10 mouse cellular contexts compared by ENCODE assay signal in genomic region chr1:74795145-74795529, GRCm38 (mm10). TPM values are rescaled to one million over a fixed set of nuclear protein-coding genes. Genes with fewer than 3 reads are reported as not detected.
DNase-seq lines count a peak whose midpoint lies in the region; ATAC-seq and TF ChIP-seq lines count a peak whose summit lies in the region.
"Had no signal": no experiment of that assay in that cellular context is flagged by ENCODE, and none has a peak within 500 bp of the region (broad histone marks: within the 10 kb centered on the region; RNA-seq: fewer than 3 reads in every experiment).

No protein-coding gene starts in this region.

- no peak for ATAC-seq in CD4-positive, CD25-positive, alpha-beta regulatory T cell, adult 4 months
- ATAC-seq in liver, postnatal 0 days, result no peak
- ATAC-seq in liver, embryonic 11.5 days (replicated peaks; ENCODE audit: low FRiP score), result no peak
- no peak; the same call in 1 of the 2 replicates for ATAC-seq in limb, embryonic 13.5 days (ENCODE audit: low FRiP score, low read depth)
- no peak for ATAC-seq in stomach, embryonic 15.5 days (ENCODE audit: insufficient read depth, low FRiP score, low read depth)
- ATAC-seq: lung, postnatal 0 days had no signal

- no peaks in the 10 kb centered on the region for H3K36me3 ChIP-seq in liver, postnatal 0 days (replicated peaks; ENCODE audit: insufficient read depth, low read length)
- H3K36me3 ChIP-seq in liver, embryonic 11.5 days (ENCODE audit: control insufficient read depth, insufficient read depth, low read length), result no peaks in the 10 kb centered on the region
- H3K36me3 ChIP-seq in limb, embryonic 13.5 days, result no peaks in the 10 kb centered on the region
- H3K36me3 ChIP-seq in stomach, embryonic 15.5 days, result no peaks in the 10 kb centered on the region

- TF ChIP-seq EP300 in liver, postnatal 0 days (IDR thresholded peaks at IDR 0.05; ENCODE audit: low read depth), result no peak

- H3K9me3 ChIP-seq in liver, postnatal 0 days (ENCODE audit: low read length), result no peaks in the 10 kb centered on the region
- H3K9me3 ChIP-seq in liver, embryonic 11.5 days (ENCODE audit: control insufficient read depth, low read length), result no peaks in the 10 kb centered on the region
- H3K9me3 ChIP-seq in limb, embryonic 13.5 days, result no peaks in the 10 kb centered on the region
- no peaks in the 10 kb centered on the region for H3K9me3 ChIP-seq in stomach, embryonic 15.5 days

- DNase-seq in CD4-positive, CD25-positive, alpha-beta regulatory T cell, adult 2 months (ENCODE audit: low read depth, low spot score), result peak; percentile 23
- DNase-seq in liver, postnatal 0 days, result no peak
- no peak for DNase-seq in liver, embryonic 11.5 days (ENCODE audit: low spot score)
- no peak for DNase-seq in adipocyte (ENCODE audit: low spot score)
- DNase-seq in ovary, adult 18-20 months (ENCODE audit: low spot score), result no peak
- DNase-seq: gastrocnemius, postnatal 36 days had no signal

- peaks cover 9% of the 10 kb centered on the region; the same call in 1 of the 2 replicates for H3K4me1 ChIP-seq in liver, postnatal 0 days (ENCODE audit: insufficient read depth)
- peaks cover 2% of the 10 kb centered on the region; the same call in 1 of the 2 replicates for H3K4me1 ChIP-seq in liver, embryonic 11.5 days (replicated peaks; ENCODE audit: control insufficient read depth, insufficient read depth, low read length)
- H3K4me1 ChIP-seq in limb, embryonic 13.5 days, result peaks cover 62% of the 10 kb centered on the region
- peaks cover 34% of the 10 kb centered on the region for H3K4me1 ChIP-seq in stomach, embryonic 15.5 days

- H3K4me3 ChIP-seq in liver, postnatal 0 days (ENCODE audit: low read depth, low read length), result 0 out of 2 replicates have a peak overlapping the region, but pooled peaks have one; percentile 6
- no peak overlapping the region for H3K4me3 ChIP-seq in liver, embryonic 11.5 days (ENCODE audit: low read depth, low read length)
- peak overlapping the region; percentile 35 for H3K4me3 ChIP-seq in limb, embryonic 13.5 days
- peak overlapping the region; percentile 24; the same call in 1 of the 2 replicates for H3K4me3 ChIP-seq in stomach, embryonic 15.5 days (replicated peaks)

- no peak overlapping the region for H3K27ac ChIP-seq in liver, postnatal 0 days (ENCODE audit: low read depth)
- no peak overlapping the region for H3K27ac ChIP-seq in liver, embryonic 11.5 days (ENCODE audit: low read depth, low read length)
- H3K27ac ChIP-seq in limb, embryonic 13.5 days, result no peak overlapping the region
- H3K27ac ChIP-seq in stomach, embryonic 15.5 days, result peak overlapping the region; percentile 31; the same call in 1 of the 2 replicates

- WGBS in liver, postnatal 0 days (ENCODE audit: insufficient replicate concordance), result 0% methylated on average over 6 of the region's 11 CpGs
- 3% methylated on average over 7 of the region's 11 CpGs for WGBS in liver, embryonic 11.5 days
- WGBS in limb, embryonic 13.5 days, result under 1% methylated on average over 10 of the region's 11 CpGs
- 2% methylated on average over 8 of the region's 11 CpGs for WGBS in stomach, embryonic 15.5 days

- H3K9ac ChIP-seq in liver, postnatal 0 days (replicated peaks), result no peak overlapping the region
- no peak overlapping the region for H3K9ac ChIP-seq in liver, embryonic 11.5 days (ENCODE audit: low read depth, low read length)
- H3K9ac ChIP-seq in limb, embryonic 13.5 days, result no peak overlapping the region; the same call in 1 of the 2 replicates
- 0 out of 2 replicates have a peak overlapping the region, but pooled peaks have one; percentile 9 for H3K9ac ChIP-seq in stomach, embryonic 15.5 days

- H3K4me2 ChIP-seq in liver, postnatal 0 days (ENCODE audit: low read depth, low read length), result no peak overlapping the region
- H3K4me2 ChIP-seq in liver, embryonic 11.5 days, result no peak overlapping the region; the same call in 1 of the 2 replicates
- peak overlapping the region; percentile 64 for H3K4me2 ChIP-seq in limb, embryonic 13.5 days (replicated peaks)
- peak overlapping the region; percentile 48 for H3K4me2 ChIP-seq in stomach, embryonic 15.5 days

- no peak for TF ChIP-seq CTCF in liver, postnatal 0 days (IDR thresholded peaks at IDR 0.05; ENCODE audit: low read depth)

- peaks cover 94% of the 10 kb centered on the region for H3K27me3 ChIP-seq in liver, postnatal 0 days (ENCODE audit: insufficient read depth, low read length)
- H3K27me3 ChIP-seq in liver, embryonic 11.5 days (replicated peaks; ENCODE audit: control insufficient read depth, insufficient read depth, low read length), result peaks cover 100% of the 10 kb centered on the region
- peaks cover 100% of the 10 kb centered on the region for H3K27me3 ChIP-seq in limb, embryonic 13.5 days
- H3K27me3 ChIP-seq in stomach, embryonic 15.5 days (replicated peaks), result peaks cover 98% of the 10 kb centered on the region

RNA-seq across cellular contexts. Expression of gene Wnt10a, which starts 3.8 kb away (rescaled TPM):
- under 1 TPM; 0.13 to 0.48 TPM for polyA plus RNA-seq in CD4-positive, CD25-positive, alpha-beta regulatory T cell, adult 4 months (2017; shearing (Covaris generic))
- polyA plus RNA-seq in liver, postnatal 0 days (2015; fragmentation: Nextera tagmentation; extraction: Ambion mirVana), result 0.09 and 0.18 TPM in 2 replicates
- 0.10 and 0.22 TPM in 2 replicates for polyA plus RNA-seq in liver, embryonic 11.5 days (2014; fragmentation: Nextera tagmentation; extraction: Ambion mirVana)
- polyA plus RNA-seq in limb, embryonic 13.5 days (2015; fragmentation: Nextera tagmentation; extraction: Ambion mirVana), result 3.9 and 4.5 TPM in 2 replicates
- polyA plus RNA-seq in stomach, embryonic 15.5 days (2015; fragmentation: Nextera tagmentation; extraction: Ambion mirVana), result 2.6 and 3.5 TPM in 2 replicates
- polyA plus RNA-seq: lung, postnatal 0 days had no signal

RNA-seq across cellular contexts. Expression of gene Wnt6, which starts 23.4 kb away (rescaled TPM):
- not detected for polyA plus RNA-seq in CD4-positive, CD25-positive, alpha-beta regulatory T cell, adult 4 months (2017; shearing (Covaris generic))
- polyA plus RNA-seq in liver, postnatal 0 days (2015; fragmentation: Nextera tagmentation; extraction: Ambion mirVana), result 0.07 and 0.12 TPM in 2 replicates
- 1.5 and 2.4 TPM in 2 replicates for polyA plus RNA-seq in liver, embryonic 11.5 days (2014; fragmentation: Nextera tagmentation; extraction: Ambion mirVana)
- 39.7 and 51.8 TPM in 2 replicates for polyA plus RNA-seq in limb, embryonic 13.5 days (2015; fragmentation: Nextera tagmentation; extraction: Ambion mirVana)
- 1.4 and 1.8 TPM in 2 replicates for polyA plus RNA-seq in stomach, embryonic 15.5 days (2015; fragmentation: Nextera tagmentation; extraction: Ambion mirVana)

RNA-seq across cellular contexts. Expression of gene Prkag3, which starts 46.1 kb away (rescaled TPM):
- polyA plus RNA-seq in CD4-positive, CD25-positive, alpha-beta regulatory T cell, adult 4 months (2017; shearing (Covaris generic)), result not detected
- polyA plus RNA-seq in liver, postnatal 0 days (2015; fragmentation: Nextera tagmentation; extraction: Ambion mirVana), result 0.04 and 0.11 TPM in 2 replicates
- not detected in 2 replicates for polyA plus RNA-seq in liver, embryonic 11.5 days (2014; fragmentation: Nextera tagmentation; extraction: Ambion mirVana)
- 1.9 and 2.1 TPM in 2 replicates for polyA plus RNA-seq in limb, embryonic 13.5 days (2015; fragmentation: Nextera tagmentation; extraction: Ambion mirVana)
- 0.28 and 0.36 TPM in 2 replicates for polyA plus RNA-seq in stomach, embryonic 15.5 days (2015; fragmentation: Nextera tagmentation; extraction: Ambion mirVana)

RNA-seq across cellular contexts. Expression of gene Cdk5r2, which starts 59.6 kb away (rescaled TPM):
- polyA plus RNA-seq in CD4-positive, CD25-positive, alpha-beta regulatory T cell, adult 4 months (2017; shearing (Covaris generic)), result not detected
- not detected in 2 replicates for polyA plus RNA-seq in liver, postnatal 0 days (2015; fragmentation: Nextera tagmentation; extraction: Ambion mirVana)
- 0.35 and 0.36 TPM in 2 replicates for polyA plus RNA-seq in liver, embryonic 11.5 days (2014; fragmentation: Nextera tagmentation; extraction: Ambion mirVana)
- polyA plus RNA-seq in limb, embryonic 13.5 days (2015; fragmentation: Nextera tagmentation; extraction: Ambion mirVana), result 0.11 TPM in 1 of 2 replicates, not detected in the other
- 0.18 TPM in 2 replicates for polyA plus RNA-seq in stomach, embryonic 15.5 days (2015; fragmentation: Nextera tagmentation; extraction: Ambion mirVana)
- polyA plus RNA-seq: lung, postnatal 0 days had no signal

Comparison
In these comparisons a context has a peak if more than half of its experiments do, and no peak if none do; other contexts are left out.
1. H3K4me2 ChIP-seq: peak in limb, embryonic 13.5 days (single experiment) and stomach, embryonic 15.5 days (single experiment); none in liver, postnatal 0 days (single experiment) and liver, embryonic 11.5 days (single experiment).
2. RNA of gene Wnt6, which starts 23.4 kb away (polyA plus RNA-seq): 39.7 to 51.8 TPM in limb, embryonic 13.5 days; 1.5 to 2.4 TPM in liver, embryonic 11.5 days, 1.4 to 1.8 TPM in stomach, embryonic 15.5 days, 0.07 to 0.12 TPM in liver, postnatal 0 days and not detected in CD4-positive, CD25-positive, alpha-beta regulatory T cell, adult 4 months; every median in the first group is over 10 times any median in the second.